Mouse (Mus musculus): Measurements from ENCODE around the gene Lmo1.
"Not testable (repeated sequence)": the region's sequence is repeated elsewhere in the genome, so short reads cannot be mapped to it uniquely, and the experiment has no call there.

The Lmo1 gene

DNA sequence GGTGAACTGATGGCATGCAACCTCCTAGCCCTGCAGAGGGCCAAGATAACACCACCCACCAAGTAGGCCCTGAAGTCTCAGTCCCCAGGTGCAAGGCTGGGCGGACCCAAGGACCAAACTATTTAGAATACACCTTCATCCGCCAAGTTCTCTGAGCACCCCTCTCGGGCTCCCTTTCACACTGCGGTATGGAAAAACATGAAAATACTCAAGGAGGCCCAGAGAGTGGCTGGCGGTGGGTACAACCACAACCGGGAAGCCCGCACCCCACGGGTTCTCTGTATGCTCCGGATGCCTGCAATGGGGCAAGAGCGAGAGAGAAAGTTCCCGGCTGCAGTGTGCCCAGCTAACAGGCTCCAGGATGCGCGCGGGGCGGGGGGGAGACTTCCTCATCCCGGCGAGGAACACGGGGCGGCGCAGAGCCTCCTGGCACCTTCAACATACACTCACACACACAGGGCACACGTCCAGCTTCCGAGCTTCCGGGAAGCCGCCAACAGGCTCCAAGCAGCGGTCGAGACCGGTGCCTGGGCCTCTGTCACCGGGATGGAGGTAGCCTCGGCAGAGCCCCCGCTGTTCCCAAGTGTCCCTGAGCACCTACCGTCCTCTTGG, 564 bp downstream of the Lmo1 start:
- no peak for DNase-seq

DNA sequence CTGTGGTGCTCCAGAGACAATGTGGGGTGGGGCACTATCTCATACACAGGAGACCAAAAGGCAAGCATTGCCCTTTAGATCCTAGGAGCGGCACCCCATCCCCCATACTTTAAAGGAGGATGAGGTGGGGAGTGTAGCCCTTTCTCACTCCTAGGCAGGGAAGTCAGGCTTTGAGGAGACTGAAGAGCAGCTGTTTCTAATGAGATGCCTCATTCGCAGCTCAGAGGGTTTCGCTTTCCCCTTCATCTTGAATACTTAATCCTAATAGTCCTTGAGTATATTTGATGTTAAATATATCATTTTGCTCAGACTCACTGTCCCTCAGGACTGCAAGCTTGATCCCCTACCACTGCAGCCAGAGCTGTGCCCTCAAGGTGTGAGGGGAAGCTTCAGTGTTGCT, 3.1 kb downstream of the Lmo1 start:
- DNase-seq, result no peak

DNA sequence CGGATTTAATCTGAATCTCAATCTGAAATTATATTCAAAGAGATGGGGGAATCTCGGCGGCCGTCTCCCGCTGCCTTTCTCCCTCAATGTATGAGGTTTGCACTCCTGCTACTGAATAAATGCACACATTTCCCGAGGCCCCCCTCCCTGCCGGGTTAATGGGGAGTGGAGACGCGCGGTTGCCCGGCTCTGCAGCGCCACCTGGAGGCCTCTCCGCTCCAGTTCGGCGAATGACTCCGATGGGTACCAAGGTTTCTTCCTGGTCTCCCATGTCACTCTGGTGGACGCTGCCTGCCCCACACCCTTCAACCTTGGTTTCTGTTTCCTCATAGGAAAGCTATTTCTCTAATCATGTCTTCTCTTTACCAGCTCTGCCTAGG, 4.6 kb downstream of the Lmo1 start:
- peak; percentile 47 to 55 for DNase-seq

DNA sequence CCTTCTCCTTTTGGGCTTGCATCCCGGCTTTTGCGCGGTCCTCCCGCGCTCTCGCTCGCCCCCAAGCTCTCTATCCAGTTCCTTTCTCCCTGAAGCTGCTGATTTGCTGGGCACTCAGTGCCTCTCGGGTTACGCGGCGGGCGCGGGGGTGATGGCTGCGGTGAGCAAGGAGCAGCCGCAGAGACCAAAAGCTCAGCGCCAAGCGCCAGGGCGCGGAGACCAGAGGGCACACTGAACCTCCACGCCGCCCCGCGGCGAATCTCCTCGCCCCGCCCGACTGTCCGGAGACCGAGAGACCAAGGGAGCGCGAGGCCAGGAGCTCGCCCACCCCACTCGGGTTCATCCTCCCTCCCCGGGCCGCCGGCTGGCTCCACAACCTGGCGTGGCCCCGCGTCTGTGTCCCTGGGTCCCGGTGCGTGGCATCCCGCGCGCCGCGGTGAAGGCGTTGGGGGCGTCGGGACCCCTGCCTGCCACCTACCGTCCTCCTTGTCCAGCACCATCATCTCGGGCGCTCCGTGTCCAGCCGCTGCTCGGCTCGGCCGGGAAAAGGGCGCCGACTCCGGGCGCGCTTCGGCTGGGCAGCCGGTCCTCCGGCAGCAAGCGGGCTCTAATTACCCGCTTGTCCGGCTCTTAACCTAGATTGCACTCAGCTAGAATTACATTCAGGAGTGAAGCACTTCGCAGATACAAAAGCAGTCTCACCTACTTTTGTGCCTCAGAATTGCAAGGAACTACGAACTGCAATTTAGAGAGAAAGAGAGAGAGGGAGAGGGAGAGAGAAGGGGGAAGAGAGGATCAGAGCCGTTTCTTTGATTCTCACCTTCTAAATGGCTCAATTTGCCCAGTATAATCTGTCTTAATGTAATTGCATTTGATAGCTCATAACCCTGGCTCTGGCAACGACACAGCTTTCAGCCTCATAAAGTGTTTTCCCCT, 5.2 kb downstream of the Lmo1 start:
- DNase-seq, result no peak

DNA sequence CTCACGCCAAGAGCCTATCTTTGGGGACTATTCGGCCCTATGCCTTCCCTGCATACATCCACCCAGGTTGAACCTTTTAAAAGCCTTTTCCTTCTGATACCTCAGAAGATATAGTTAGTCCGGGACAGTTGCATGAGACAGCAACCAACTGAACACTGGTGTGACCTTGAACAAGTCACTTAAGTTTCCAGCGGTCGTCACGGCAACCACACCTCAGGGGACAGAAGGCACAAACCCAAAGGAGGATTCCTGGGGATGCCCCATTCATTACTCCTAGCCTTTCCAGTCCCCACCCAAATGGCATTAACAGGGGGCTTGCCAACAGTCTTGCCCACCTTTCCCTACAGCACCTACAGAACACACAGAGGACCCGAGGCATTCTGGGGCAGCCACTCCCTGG, 6.3 kb downstream of the Lmo1 start:
- no peak for DNase-seq

DNA sequence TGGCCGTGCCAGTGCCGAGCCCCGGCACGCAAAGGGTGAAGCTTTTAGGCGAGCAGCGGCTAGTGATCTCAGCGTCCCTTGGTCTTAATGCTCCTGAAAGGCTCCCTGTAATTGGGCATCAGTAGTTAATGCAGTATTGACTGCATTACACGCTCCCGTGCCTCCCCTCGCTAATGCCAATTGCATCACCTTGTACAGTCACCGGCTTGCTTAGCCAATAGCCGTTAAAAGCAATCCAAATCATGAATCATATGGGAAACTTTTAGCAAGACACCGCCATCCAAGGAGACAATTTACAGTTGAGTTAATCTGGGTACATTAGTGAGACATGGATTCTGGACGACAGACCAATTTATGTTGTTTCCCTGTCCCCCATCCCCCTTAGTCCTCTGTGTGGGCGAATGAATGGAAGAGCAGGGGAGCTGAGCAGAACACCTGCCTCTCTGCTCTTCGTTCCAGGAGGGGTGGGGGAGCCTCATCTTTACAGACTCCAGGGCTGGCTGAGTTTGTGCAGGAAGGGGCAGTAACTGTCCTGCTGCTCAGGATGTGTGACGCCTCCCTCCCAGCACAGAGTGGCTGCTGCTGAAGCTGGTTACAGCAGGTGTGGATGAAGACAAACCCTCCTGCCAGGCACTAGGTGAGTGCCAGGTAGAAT, 8.9 kb downstream of the Lmo1 start:
- no peak for DNase-seq

DNA sequence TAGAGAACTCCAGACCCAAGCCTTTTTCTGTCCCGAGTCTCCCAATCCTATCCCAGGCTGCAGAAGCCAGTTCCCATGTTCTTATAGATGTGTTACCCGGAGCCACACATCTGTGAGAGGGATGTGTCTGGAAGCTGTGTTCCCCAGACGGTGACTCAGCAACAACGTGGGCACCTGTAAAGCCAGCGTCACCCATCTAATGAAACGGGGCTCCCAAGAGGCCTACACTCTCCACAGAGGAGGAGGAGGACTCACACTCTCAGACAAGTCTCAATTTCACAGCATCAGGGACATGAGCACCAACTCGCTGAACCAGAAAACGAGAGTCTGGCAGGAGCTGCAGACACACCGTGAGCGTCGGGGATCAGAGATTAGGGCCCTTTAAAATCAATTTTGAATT, 20.7 kb downstream of the Lmo1 start:
- no peak for DNase-seq

DNA sequence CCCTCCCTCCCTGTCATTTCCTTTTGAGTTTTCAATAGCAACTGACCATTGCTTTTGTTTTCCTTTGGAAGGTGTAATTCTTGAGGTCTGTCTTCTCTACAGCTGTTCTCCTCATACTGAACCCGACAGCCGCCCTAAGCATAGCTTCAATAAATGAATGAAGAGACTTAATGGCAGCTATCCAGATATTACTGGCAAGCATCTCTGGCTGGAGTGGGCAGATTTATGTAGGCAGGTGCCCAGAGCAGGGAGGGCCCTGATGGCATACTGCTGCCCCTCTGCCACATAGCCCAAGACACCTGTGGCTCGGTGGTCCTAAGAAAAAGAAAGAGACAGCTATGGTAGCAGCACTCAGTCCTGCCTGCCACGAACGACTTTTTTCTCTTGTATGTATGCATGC, 21.5 kb downstream of the Lmo1 start:
- no peak for DNase-seq

DNA sequence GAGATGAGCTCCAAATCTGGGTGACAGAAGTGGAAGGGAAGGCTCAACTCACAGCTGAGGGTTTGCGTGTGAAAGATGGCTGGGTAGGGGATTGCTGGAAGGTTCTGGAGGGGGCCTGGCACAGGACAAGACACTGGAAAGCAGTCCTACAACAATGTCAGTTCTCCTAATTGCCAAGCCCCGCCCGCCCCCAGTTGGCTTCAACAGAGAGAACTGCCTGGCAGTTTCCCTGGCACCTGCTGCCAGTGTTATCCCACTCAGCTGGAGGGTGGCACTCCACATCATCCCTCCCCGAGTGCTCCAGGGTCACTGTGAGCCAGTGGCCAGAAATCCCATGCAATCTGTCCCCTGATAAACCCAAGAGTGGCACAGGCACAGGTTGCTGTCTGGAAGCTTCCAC, 23.9 kb downstream of the Lmo1 start:
- DNase-seq, result no peak

DNA sequence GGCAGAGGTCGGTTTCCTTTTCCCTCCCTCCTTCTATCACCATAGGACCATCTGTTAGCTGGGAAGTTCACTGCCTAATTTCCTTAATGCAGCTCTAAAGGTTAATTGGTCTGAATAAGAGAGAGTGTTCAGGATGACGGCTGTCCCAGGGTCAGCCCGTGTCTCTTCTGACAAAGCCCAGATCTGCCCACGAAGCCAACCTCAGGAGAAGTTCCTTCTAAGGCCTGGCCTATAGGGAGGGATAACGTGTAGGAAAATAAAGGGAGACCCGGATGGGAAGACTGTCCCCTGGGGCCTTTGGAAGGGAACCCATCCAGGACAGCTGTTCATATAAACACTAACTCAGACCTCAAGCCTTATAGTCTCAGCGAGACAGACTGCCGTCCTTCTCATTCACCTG, 29.8 kb downstream of the Lmo1 start:
- DNase-seq, result no peak

DNA sequence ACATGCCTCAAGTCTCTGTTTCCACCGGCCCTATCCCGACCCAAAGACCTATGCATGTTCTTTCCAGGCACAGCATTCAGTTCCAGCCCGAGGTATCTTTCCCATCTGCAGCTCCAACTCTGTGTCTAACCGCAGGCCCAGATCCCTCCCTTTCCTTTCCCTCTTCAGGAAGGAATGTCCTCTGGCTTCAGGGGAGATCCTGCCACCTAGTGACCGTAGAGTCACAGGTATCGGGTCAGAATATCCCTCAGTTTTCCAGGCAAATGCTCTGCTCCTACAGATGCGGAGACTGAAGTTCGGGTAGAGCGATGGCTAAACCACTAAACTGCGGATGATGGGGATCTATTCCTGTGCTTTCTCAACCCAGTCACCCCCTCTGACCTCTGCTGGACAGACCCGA, 30.3 kb downstream of the Lmo1 start:
- no peak for DNase-seq

DNA sequence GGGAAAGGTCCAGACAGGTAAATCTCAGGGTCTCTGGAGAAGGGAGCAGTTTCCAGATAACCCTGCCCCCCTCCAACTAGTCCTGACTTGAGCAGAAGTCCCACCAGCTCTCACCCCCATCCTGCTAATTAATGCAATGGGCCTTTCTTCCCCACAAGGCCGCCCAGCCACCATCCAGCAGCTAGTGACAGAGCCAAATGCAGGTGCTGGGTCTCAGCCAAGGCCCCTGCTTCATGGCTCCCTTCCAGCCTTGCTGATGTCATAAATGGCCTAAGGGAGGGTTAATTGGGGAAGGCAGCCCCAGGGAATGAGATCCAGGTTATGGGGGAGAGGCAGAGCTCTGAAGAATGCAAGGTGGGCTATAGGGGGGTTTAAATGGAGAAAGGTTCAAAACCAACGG, 32.4 kb downstream of the Lmo1 start:
- DNase-seq, result no peak

DNA sequence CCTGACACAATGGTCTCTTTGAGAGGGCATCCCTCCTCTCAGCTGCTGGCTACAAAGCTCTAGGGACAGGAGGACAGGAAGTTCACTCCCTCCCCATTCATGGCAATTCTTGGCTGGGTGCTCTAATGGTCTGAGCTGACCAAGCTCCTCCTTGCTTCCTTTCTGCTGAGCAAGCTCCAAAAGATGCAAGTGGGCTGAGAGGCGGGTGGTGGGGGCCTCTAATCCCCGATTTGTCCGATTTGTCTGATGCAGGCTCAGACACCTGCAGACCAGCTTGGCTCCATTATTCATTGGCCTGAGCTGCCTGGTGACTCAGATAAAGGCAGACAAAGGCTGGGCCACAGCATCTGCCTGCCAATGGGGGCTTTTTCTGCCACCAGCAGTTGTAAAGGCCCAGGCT, 33.3 kb downstream of the Lmo1 start:
- no peak for DNase-seq

DNA sequence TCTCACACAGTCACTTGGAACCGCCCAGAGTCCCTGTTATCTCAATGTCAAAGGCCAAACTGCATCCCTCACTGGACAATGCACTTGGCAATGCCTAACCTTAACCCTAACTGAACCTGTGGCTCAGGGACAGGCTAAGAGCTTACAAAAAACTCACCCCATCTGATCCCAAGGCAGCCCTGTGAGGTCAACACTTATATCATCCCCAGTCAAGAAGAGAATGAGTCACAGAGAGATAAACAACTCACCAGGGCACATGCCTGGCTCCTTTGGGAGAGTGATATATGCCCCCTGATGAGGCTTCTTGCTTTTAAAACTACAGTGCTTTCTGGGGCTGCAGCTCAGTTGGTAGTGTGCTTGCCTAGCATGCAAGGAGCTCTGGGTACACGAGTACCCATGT, 34.0 kb downstream of the Lmo1 start:
- no peak for DNase-seq

DNA sequence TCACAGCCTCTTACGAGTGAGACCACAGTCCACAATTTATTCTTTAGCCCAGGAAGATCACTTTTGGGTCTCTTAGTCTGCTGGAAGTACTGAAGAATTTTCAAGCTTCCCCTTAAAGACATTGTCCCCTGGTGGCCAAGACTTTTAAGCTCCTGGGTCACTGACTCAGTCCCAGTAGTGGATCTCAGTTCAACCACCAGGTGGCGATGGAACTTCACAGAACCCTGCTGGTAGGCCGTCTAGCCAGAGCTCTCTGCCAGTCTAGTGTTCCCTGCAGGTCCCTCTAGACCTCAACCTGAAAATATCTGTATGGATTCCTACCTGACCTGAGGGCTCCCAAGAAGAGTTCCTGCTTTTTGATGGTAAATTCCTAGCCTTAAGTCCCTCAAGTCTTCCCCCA, 35.6 kb downstream of the Lmo1 start:
- DNase-seq, result peak; percentile 51 to 56

DNA sequence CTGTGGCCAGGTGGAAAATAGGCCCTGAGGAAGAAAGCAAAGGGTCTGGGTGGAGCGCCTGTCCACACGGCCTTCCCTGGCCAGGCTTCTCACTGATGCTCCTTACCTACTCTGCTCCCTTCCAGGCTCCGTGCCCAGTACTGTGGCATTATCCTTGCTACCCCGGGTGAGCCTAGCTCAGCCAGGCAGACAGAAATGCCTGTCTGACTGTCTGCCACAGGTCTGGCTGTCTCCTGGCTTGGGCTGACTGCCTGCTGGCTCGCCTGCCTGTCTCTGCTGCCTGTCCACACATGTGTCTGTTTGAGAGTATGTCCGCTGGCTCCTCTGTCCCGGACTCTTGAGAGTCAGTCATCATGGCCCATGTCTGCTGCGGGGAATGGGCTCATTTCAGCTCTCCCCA, 37.6 kb downstream of the Lmo1 start:
- no peak for DNase-seq

DNA sequence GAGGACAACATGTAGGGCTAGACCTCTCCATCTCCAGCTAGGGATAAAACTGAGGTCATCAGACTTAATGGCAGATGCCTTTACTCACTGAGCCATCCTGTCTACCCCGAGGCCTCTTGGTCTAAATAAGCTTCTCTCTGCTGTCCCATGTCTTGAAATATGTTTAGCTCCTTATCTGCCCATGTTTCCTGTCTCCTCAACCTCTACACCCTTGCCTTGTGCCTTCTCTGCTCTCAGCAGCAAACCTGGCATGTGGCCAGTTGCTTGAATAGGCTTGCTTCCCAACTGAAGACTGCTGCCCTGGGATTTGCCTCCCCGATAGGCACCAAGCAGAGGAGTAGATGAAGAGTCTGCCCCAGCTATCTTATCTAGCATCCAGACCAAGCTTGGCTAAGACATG, 43.4 kb downstream of the Lmo1 start:
- DNase-seq, result no peak

DNA sequence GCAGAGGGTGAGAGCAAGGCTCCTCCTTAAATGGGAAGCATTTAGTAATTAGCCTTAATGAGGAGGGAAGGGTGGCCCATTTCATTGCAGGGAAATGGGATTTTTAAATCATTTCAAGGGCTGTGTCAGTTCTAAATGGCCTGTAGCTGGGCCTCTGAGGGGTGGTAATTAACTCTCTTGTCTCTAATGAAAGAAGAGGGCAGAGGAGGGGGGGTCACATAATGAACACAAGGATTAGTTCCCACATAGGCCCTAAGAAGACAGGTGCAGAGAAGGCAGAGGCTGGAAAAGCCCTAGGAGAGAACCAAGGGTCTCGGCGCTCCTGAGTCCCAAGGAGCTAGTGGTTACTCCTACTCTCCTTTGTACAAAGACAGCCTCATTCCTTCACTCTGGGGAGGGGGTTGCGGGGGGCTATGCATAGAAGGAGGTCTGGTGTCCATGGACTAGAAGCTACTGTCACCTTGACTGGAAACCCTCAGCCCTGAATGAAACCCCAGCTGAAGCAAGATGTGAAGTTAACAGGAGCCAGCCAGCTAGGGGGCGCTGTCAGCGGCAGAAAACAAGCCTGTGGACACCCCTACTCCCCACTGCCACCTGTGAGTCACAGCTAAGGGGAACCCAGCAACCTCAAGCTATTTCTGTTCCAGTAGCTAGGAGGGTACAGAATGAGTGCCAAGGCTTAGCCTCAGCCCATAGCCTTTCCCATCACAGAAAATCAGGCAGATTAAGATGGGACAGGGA, 44.9 kb downstream of the Lmo1 start:
- DNase-seq, result no peak

DNA sequence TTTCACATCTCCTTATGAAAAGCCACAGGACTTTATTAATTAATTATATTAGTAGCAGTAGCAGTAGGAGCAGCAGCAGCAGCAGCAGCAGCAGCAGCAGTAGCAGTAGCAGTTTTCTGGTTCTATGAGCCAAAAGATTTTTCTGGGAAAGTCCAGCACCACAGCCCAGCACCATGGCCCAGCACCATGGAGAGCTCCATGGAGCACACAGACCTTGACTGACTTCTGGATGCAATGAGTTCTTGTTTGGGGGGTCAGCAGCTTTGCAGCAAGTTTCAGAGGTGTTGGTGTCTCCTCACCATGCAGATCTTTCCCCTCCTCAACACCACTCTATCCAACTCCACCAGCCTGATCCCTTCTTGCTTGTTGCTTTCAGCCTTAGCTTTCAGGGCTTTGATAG, 45.6 kb downstream of the Lmo1 start:
- no peak for DNase-seq

DNA sequence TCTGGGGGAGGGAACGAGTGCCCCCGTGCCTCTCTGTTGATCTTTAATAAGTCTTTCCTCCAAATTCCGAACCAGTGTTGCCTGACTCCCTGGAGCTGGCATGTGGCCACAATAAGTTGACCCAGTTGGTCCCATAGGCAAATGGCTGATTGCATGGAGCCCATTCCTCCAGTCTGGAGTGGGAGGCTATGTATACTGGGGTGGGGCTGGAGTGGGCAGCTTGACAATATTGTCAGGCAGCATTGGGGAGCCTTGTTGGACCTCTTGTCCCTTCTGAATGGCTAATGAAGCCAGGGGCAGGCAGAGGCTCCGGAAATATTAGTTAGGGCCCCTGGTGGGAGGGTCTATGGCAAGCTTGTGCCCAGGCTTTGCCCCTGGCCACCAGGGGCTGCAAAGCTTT, 59.1 kb downstream of the Lmo1 start:
- DNase-seq, result no peak

DNA sequence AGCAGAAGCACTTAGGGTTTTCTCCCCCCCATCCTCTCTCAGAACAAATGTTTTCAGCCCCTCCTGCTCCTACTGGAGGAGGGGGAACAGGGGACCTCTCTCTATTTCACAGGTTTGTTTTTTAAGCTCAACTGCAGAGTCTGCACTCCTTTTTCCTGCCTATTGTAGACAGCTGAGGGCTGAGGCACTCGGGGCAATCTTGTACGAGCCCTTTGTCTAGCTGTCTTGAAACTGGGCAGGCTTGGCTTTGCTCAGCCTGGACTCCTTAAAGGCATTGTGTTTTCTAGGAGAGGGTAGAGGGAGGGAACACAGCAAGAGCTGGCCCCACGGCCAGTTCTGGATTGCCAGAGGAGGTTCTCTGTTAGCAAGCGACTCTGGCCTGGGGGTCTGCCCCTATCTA, 59.5 kb downstream of the Lmo1 start:
- DNase-seq, result not testable (repeated sequence)

DNA sequence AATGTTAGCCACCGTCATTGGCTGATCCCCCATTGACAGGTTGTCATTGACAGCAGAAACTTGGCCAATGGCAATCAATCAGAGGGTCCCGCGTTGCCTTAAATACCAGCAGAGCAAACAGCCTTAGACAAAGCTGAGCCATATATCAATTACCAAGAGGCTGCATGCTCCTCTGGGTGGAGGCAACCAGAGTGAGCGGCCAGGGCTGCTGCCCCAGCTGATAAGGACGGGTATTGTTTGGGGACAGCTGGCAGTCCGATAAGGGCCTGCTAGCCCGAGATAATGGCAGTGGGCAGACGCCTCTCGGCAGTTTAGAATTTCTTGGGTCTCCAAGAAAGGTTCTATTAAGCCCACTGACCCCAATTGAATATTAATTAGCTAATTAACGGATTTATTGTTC, 60.1 kb downstream of the Lmo1 start:
- DNase-seq, result no peak

DNA sequence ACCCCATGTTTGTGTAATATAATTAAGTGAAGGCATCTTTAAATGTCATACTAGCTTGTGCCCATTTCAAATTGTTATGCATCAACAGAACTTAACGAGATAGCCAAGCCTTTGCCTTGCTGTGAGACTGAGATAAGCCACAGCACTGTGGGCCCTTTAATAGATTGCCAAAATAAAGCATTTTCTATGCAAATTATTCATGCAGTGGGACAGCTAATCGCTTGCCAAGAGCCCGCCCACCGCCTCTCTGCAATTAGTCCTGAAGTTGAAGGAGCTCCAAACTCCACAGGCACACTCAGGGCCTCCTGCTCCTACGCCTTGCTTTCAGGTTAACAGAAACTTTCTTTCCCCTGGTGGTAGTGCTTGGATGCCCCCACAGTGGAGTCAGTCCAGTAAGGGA, 64.0 kb downstream of the Lmo1 start:
- no peak for DNase-seq
